8 mouse cellular contexts compared by ENCODE assay signal in the genomic region with DNA sequence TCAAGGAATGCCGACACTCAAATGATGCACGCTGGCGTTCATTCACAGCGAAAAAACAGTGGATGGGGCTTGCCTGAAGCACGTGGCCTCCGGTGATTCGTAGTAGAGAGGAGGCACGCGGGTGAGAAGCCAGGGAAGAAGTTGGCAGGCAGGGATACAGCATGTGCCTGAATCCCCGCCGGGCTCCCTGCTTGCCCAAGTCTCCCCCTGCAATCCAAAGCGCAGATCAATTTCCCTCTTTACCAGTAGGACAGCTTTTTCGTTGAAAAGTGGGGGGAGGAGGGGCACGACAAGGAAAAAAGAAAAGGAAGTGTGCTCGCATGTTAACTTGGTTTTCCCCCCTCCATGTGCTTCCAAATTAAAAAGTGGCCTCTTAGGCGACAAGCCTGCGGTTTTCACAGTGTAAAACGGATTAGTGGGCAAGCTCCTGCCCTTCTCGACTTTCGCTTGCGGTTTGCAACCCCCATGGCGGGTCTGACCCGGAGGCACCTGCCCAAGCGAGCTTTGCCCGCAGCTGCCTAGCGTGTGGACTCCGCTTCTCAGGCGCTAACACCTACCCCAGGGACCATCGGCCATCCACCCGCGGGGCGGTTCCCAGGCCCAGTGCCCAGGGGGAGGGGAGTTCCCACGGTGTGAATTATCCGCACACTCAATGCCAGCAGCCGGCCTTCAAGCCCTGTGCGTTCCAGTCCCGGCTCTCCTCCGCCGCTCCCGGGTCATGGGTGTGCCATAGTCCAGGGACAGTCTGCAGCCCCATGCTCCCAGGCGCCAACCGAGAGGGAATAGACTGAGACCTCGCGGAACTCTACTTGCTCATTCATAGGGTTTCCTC. TPM values are rescaled to one million over a fixed set of nuclear protein-coding genes. Genes with fewer than 3 reads are reported as not detected.
DNase-seq lines count a peak whose midpoint lies in the region; ATAC-seq and TF ChIP-seq lines count a peak whose summit lies in the region.

No protein-coding gene starts in this region.

- no peak for ATAC-seq in lung, postnatal 0 days

- peak overlapping the region; percentile 97 for H3K4me2 ChIP-seq in lung, postnatal 0 days (replicated peaks; ENCODE audit: low read depth, low read length)

- TF ChIP-seq CTCF in kidney, adult 2 months (conservative IDR thresholded peaks at IDR 0.05; ENCODE audit: insufficient read depth, insufficient read length, low read depth, low read length) = no peak
- TF ChIP-seq CTCF in lung, postnatal 0 days (IDR thresholded peaks at IDR 0.05) = peak; percentile 21; the same call in 1 of the 2 replicates

- H3K36me3 ChIP-seq in kidney, adult 2 months (ENCODE audit: control insufficient read depth, insufficient read depth, low read length) = no peaks in the 10 kb centered on the region
- no peaks in the 10 kb centered on the region for H3K36me3 ChIP-seq in lung, postnatal 0 days (ENCODE audit: insufficient read depth, low read length)

- DNase-seq in spleen, adult 18-20 months = peak; percentile 22 to 35
- DNase-seq in spleen, postnatal 14 days (ENCODE audit: low spot score in 2 of 2) = no peak
- DNase-seq in embryo, embryonic 11 days = peak; percentile 80
- peak; percentile 56 for DNase-seq in heart, adult 8-10 months (ENCODE audit: low spot score)
- DNase-seq in kidney, adult 2 months = peak; percentile 91
- DNase-seq in lung, postnatal 0 days (ENCODE audit: low spot score) = peak; percentile 64
- DNase-seq in ovary, postnatal 36 days (ENCODE audit: low spot score) = peak; percentile 71
- peak; percentile 31 to 65 for DNase-seq in urinary bladder, postnatal 36 days (ENCODE audit: low spot score in 2 of 2)

- no peaks in the 10 kb centered on the region for H3K9me3 ChIP-seq in lung, postnatal 0 days (ENCODE audit: low read length)

- peak overlapping the region; percentile 54 for H3K9ac ChIP-seq in lung, postnatal 0 days (replicated peaks; ENCODE audit: low read depth)

- H3K27me3 ChIP-seq in kidney, adult 2 months (replicated peaks; ENCODE audit: control insufficient read depth, insufficient read depth, low read length) = no peaks in the 10 kb centered on the region
- no peaks in the 10 kb centered on the region for H3K27me3 ChIP-seq in lung, postnatal 0 days (replicated peaks; ENCODE audit: insufficient read depth, low read length)

- TF ChIP-seq POLR2A in kidney, adult 2 months (IDR thresholded peaks at IDR 0.05; ENCODE audit: low read depth, low read length) = no peak

- under 1% methylated on average over 44 of the region's 44 CpGs for WGBS in kidney, adult 2 months
- WGBS in lung, postnatal 0 days = under 1% methylated on average over 44 of the region's 44 CpGs

- peak overlapping the region; percentile 59 for H3K4me3 ChIP-seq in kidney, adult 2 months (ENCODE audit: insufficient read depth, low read depth, low read length)
- peak overlapping the region; percentile 66 for H3K4me3 ChIP-seq in lung, postnatal 0 days (ENCODE audit: low read depth, low read length)

- TF ChIP-seq EP300 in lung, postnatal 0 days (IDR thresholded peaks at IDR 0.05) = no peak

- H3K27ac ChIP-seq in kidney, adult 2 months (ENCODE audit: insufficient read depth, low read depth, low read length) = no peak overlapping the region
- no peak overlapping the region; the same call in 1 of the 2 replicates for H3K27ac ChIP-seq in lung, postnatal 0 days (ENCODE audit: low read length)

- no peaks in the 10 kb centered on the region for H3K4me1 ChIP-seq in kidney, adult 2 months (ENCODE audit: control insufficient read depth, insufficient read depth, low read length)
- H3K4me1 ChIP-seq in lung, postnatal 0 days (ENCODE audit: insufficient read depth, low read depth, low read length) = peaks cover 3% of the 10 kb centered on the region; the same call in 1 of the 2 replicates

RNA-seq across cellular contexts. Expression of gene A930004D18Rik, which starts 11.2 kb away (rescaled TPM):
- 1 to 10 TPM; 3.5 to 7.3 (median 5.5) TPM for total RNA-seq in heart, adult 8-10 months (2022)
- polyA plus RNA-seq in kidney, adult 2 months (2012; rRNA removed) = 1.7 and 2.8 TPM in 2 replicates
- 11.0 and 11.3 TPM in 2 replicates for polyA plus RNA-seq in lung, postnatal 0 days (2015; fragmentation: Nextera tagmentation; extraction: Ambion mirVana)

RNA-seq across cellular contexts. Expression of gene Skida1, which starts 22.5 kb away (rescaled TPM):
- 1 to 10 TPM; 2.5 to 5.9 (median 3.7) TPM for total RNA-seq in heart, adult 8-10 months (2022)
- polyA plus RNA-seq in kidney, adult 2 months (2012; rRNA removed) = 2.4 and 3.7 TPM in 2 replicates
- 2.5 and 3.0 TPM in 2 replicates for polyA plus RNA-seq in lung, postnatal 0 days (2015; fragmentation: Nextera tagmentation; extraction: Ambion mirVana)

RNA-seq across cellular contexts. Expression of gene Mllt10, which starts 28.7 kb away (rescaled TPM):
- total RNA-seq in heart, adult 8-10 months (2022) = 10 to 100 TPM; 25.1 to 41.8 (median 30.5) TPM
- polyA plus RNA-seq in kidney, adult 2 months (2012; rRNA removed) = 29.3 and 32.7 TPM in 2 replicates
- polyA plus RNA-seq in lung, postnatal 0 days (2015; fragmentation: Nextera tagmentation; extraction: Ambion mirVana) = 35.1 and 38.9 TPM in 2 replicates

RNA-seq across cellular contexts. Expression of gene H2al2a, which starts 29.6 kb away (rescaled TPM):
- not detected for total RNA-seq in heart, adult 8-10 months (2022)
- 0.41 TPM in 1 of 2 replicates, not detected in the other for polyA plus RNA-seq in kidney, adult 2 months (2012; rRNA removed)
- polyA plus RNA-seq in lung, postnatal 0 days (2015; fragmentation: Nextera tagmentation; extraction: Ambion mirVana) = not detected in 2 replicates

Comparison
In these comparisons a context has a peak if more than half of its experiments do, and no peak if none do; other contexts are left out.
1. DNase-seq: peak in spleen, adult 18-20 months (2 of 2), embryo, embryonic 11 days (single experiment), heart, adult 8-10 months (single experiment), kidney, adult 2 months (single experiment), lung, postnatal 0 days (single experiment), ovary, postnatal 36 days (single experiment) and urinary bladder, postnatal 36 days (2 of 2); none in spleen, postnatal 14 days (0 of 2).